Mouse (Mus musculus): ENCODE measurements at regions not wholly inside any gene's neighbourhood (a gene's known extent, or its start where the extent isn't known, plus 50 kb on each side); places are given as distances from the start of the nearest gene placed in this dataset.

- TF ChIP-seq POLR2A (IDR thresholded peaks at IDR 0.05; ENCODE audit: borderline replicate concordance, extremely low read depth, low read depth, low read length) (no peak), CTCF (IDR thresholded peaks at IDR 0.05; ENCODE audit: insufficient read depth, low read length) (no peak)
Observed at GRCm38 (mm10) chr6:135526460-135527160, 164.3 kb downstream of the Emp1 start.
